Mouse (Mus musculus) stomach, postnatal 0 days (tissue): ENCODE results near the gene Smo.

Experiments used
- CTCF ChIP-seq: IDR thresholded peaks from 2 replicates; pipeline ENCODE4 v1.5.1; 2016; ENCODE audit warnings: antibody characterized with exemption, low read depth, mild to moderate bottlenecking, moderate library complexity
- EP300 ChIP-seq: optimal IDR thresholded peaks from 2 replicates; pipeline ENCODE3; 2016; ENCODE audit warnings: antibody characterized with exemption

GRCm38 (mm10) chr6:29751466-29752152, 16.3 kb downstream of the Smo start:
- TF ChIP-seq CTCF (no peak), EP300 (no peak)
